Mouse (Mus musculus): ENCODE data around the gene Adamts6. TPM values are rescaled to one million over a fixed set of nuclear protein-coding genes. Genes with fewer than 3 reads are reported as not detected.

The Adamts6 gene
- polyA plus RNA-seq, 1 experiment: 2.1 TPM

- Histone ChIP-seq H3K9ac (ENCODE audit: low read depth, poor library complexity, severe bottlenecking) (no peak overlapping the region), H3K27ac (ENCODE audit: insufficient read depth, low read length) (no peak overlapping the region), H3K9me3 (replicated peaks; ENCODE audit: control insufficient read depth, insufficient read depth, low read length, poor library complexity, severe bottlenecking) (no peaks in the 10 kb centered on the region), H3K27me3 (ENCODE audit: control insufficient read depth, insufficient read depth, low read length, poor library complexity, severe bottlenecking) (no peaks in the 10 kb centered on the region), H3K4me1 (ENCODE audit: control insufficient read depth, insufficient read depth, low read length) (no peaks in the 10 kb centered on the region), H3K36me3 (ENCODE audit: control insufficient read depth, insufficient read depth, low read length, poor library complexity, severe bottlenecking) (no peaks in the 10 kb centered on the region), H3K4me3 (ENCODE audit: low read depth, low read length) (no peak overlapping the region)
- TF ChIP-seq CTCF (IDR thresholded peaks at IDR 0.05; ENCODE audit: low read depth, low read length): no peak
- TF ChIP-seq POLR2A (IDR thresholded peaks at IDR 0.05; ENCODE audit: insufficient read depth, low read length): no peak
- TF ChIP-seq EP300 (IDR thresholded peaks at IDR 0.05; ENCODE audit: insufficient read depth, low read depth, low read length): no peak
Observed at GRCm38 (mm10) chr13:104393427-104394356, 106.1 kb downstream of the Adamts6 start.

GRCm38 (mm10) chr13:104397814-104398213 lies 110.2 kb downstream of the Adamts6 start:
- Histone ChIP-seq H3K9ac (ENCODE audit: low read depth, poor library complexity, severe bottlenecking) (no peak overlapping the region), H3K4me1 (ENCODE audit: control insufficient read depth, insufficient read depth, low read length) (no peaks in the 10 kb centered on the region), H3K9me3 (replicated peaks; ENCODE audit: control insufficient read depth, insufficient read depth, low read length, poor library complexity, severe bottlenecking) (no peaks in the 10 kb centered on the region), H3K27ac (ENCODE audit: insufficient read depth, low read length) (no peak overlapping the region), H3K27me3 (ENCODE audit: control insufficient read depth, insufficient read depth, low read length, poor library complexity, severe bottlenecking) (no peaks in the 10 kb centered on the region), H3K36me3 (ENCODE audit: control insufficient read depth, insufficient read depth, low read length, poor library complexity, severe bottlenecking) (no peaks in the 10 kb centered on the region), H3K4me3 (ENCODE audit: low read depth, low read length) (no peak overlapping the region)
- no peak for TF ChIP-seq POLR2A (IDR thresholded peaks at IDR 0.05; ENCODE audit: insufficient read depth, low read length)
- no peak for TF ChIP-seq EP300 (IDR thresholded peaks at IDR 0.05; ENCODE audit: insufficient read depth, low read depth, low read length)

DNA sequence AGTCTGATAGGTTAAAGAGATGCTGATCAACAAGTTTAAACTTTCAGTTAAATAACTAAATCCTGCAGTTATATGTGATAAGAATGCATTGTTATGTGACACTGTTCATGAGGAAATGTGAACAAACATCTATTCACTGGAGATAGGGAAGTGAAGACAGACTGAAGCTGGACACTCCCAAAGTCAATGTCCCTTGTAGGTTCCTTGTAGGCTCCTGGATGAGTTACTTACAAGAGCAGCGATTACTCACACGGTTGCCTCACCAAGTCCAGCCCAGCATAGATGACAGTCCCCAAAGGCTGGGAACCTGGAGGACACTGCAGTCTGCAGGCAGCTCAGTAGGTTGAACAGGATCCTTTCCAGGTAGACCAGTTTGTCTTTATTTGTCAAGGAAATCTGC lies 145.1 kb downstream of the Adamts6 start:
- H3K36me3 ChIP-seq (ENCODE audit: control insufficient read depth, insufficient read depth, low read length, poor library complexity, severe bottlenecking): no peaks in the 10 kb centered on the region
- H3K27me3 ChIP-seq (ENCODE audit: control insufficient read depth, insufficient read depth, low read length, poor library complexity, severe bottlenecking): no peaks in the 10 kb centered on the region
- H3K4me1 ChIP-seq (ENCODE audit: control insufficient read depth, insufficient read depth, low read length): no peaks in the 10 kb centered on the region
- no peaks in the 10 kb centered on the region for H3K9me3 ChIP-seq (replicated peaks; ENCODE audit: control insufficient read depth, insufficient read depth, low read length, poor library complexity, severe bottlenecking)
- H3K27ac ChIP-seq (ENCODE audit: insufficient read depth, low read length): no peak overlapping the region
- no peak overlapping the region for H3K4me3 ChIP-seq (ENCODE audit: low read depth, low read length)
- no peak for TF ChIP-seq POLR2A (IDR thresholded peaks at IDR 0.05; ENCODE audit: insufficient read depth, low read length)
- no peak for TF ChIP-seq EP300 (IDR thresholded peaks at IDR 0.05; ENCODE audit: insufficient read depth, low read depth, low read length)
- TF ChIP-seq CTCF (IDR thresholded peaks at IDR 0.05; ENCODE audit: low read depth, low read length): no peak
- H3K9ac ChIP-seq (ENCODE audit: low read depth, poor library complexity, severe bottlenecking): no peak overlapping the region

DNA sequence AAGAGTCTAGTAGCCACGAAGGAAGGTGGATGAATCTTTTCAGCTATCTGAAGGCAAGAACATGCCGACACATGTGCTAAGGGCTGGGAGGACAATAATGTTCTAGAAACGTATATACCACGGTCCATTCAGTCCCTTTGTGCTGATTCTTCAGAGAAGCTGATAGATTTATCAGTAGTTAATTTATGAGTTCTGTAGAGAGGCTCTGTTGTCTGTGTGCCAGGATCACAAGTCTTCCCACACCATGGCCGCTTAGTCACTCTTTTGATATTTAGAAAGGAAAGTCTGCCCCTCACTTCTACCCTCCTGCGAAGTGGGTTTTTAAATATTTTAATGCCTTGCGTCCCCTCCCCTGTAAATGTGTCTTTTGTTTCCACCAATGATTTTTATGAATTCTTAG lies 154.9 kb downstream of the Adamts6 start:
- no peaks in the 10 kb centered on the region for H3K4me1 ChIP-seq (ENCODE audit: control insufficient read depth, insufficient read depth, low read length)
- no peaks in the 10 kb centered on the region for H3K9me3 ChIP-seq (replicated peaks; ENCODE audit: control insufficient read depth, insufficient read depth, low read length, poor library complexity, severe bottlenecking)
- no peaks in the 10 kb centered on the region for H3K27me3 ChIP-seq (ENCODE audit: control insufficient read depth, insufficient read depth, low read length, poor library complexity, severe bottlenecking)
- H3K4me3 ChIP-seq (ENCODE audit: low read depth, low read length): no peak overlapping the region
- no peaks in the 10 kb centered on the region for H3K36me3 ChIP-seq (ENCODE audit: control insufficient read depth, insufficient read depth, low read length, poor library complexity, severe bottlenecking)
- H3K9ac ChIP-seq (ENCODE audit: low read depth, poor library complexity, severe bottlenecking): no peak overlapping the region
- TF ChIP-seq POLR2A (IDR thresholded peaks at IDR 0.05; ENCODE audit: insufficient read depth, low read length) (no peak), EP300 (IDR thresholded peaks at IDR 0.05; ENCODE audit: insufficient read depth, low read depth, low read length) (no peak), CTCF (IDR thresholded peaks at IDR 0.05; ENCODE audit: low read depth, low read length) (no peak)
- H3K27ac ChIP-seq (ENCODE audit: insufficient read depth, low read length): no peak overlapping the region

GRCm38 (mm10) chr13:104445437-104445836 lies 157.8 kb downstream of the Adamts6 start:
- Histone ChIP-seq H3K36me3 (ENCODE audit: control insufficient read depth, insufficient read depth, low read length, poor library complexity, severe bottlenecking) (no peaks in the 10 kb centered on the region), H3K9ac (ENCODE audit: low read depth, poor library complexity, severe bottlenecking) (no peak overlapping the region), H3K4me1 (ENCODE audit: control insufficient read depth, insufficient read depth, low read length) (no peaks in the 10 kb centered on the region), H3K9me3 (replicated peaks; ENCODE audit: control insufficient read depth, insufficient read depth, low read length, poor library complexity, severe bottlenecking) (no peaks in the 10 kb centered on the region), H3K27me3 (ENCODE audit: control insufficient read depth, insufficient read depth, low read length, poor library complexity, severe bottlenecking) (no peaks in the 10 kb centered on the region), H3K27ac (ENCODE audit: insufficient read depth, low read length) (no peak overlapping the region), H3K4me3 (ENCODE audit: low read depth, low read length) (no peak overlapping the region)
- TF ChIP-seq CTCF (IDR thresholded peaks at IDR 0.05; ENCODE audit: low read depth, low read length): no peak
- TF ChIP-seq EP300 (IDR thresholded peaks at IDR 0.05; ENCODE audit: insufficient read depth, low read depth, low read length): no peak
- no peak for TF ChIP-seq POLR2A (IDR thresholded peaks at IDR 0.05; ENCODE audit: insufficient read depth, low read length)

DNA sequence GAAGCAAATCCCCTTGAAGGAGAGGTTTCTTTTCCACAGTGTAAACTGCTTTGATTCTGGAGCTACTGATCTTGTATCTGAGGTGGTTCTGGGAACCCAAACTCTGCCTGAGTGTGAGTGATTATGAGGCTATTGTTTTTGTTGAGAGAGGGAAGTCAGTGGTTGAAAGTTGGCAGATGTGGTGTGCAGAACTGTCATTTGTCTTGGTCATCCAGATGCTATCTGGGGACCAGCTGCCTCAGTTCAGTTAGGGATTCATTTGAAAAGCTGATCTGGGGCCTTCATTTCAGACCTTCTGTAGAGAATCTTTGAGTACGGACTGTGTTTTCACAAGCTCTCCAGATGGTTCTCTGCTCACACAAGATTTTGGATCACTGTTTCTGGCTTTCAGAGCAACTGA lies 159.3 kb downstream of the Adamts6 start:
- H3K36me3 ChIP-seq (ENCODE audit: control insufficient read depth, insufficient read depth, low read length, poor library complexity, severe bottlenecking): no peaks in the 10 kb centered on the region
- H3K4me3 ChIP-seq (ENCODE audit: low read depth, low read length): no peak overlapping the region
- TF ChIP-seq CTCF (IDR thresholded peaks at IDR 0.05; ENCODE audit: low read depth, low read length): no peak
- TF ChIP-seq POLR2A (IDR thresholded peaks at IDR 0.05; ENCODE audit: insufficient read depth, low read length): no peak
- TF ChIP-seq EP300 (IDR thresholded peaks at IDR 0.05; ENCODE audit: insufficient read depth, low read depth, low read length): no peak
- H3K9ac ChIP-seq (ENCODE audit: low read depth, poor library complexity, severe bottlenecking): no peak overlapping the region
- H3K9me3 ChIP-seq (replicated peaks; ENCODE audit: control insufficient read depth, insufficient read depth, low read length, poor library complexity, severe bottlenecking): no peaks in the 10 kb centered on the region
- H3K4me1 ChIP-seq (ENCODE audit: control insufficient read depth, insufficient read depth, low read length): no peaks in the 10 kb centered on the region
- H3K27me3 ChIP-seq (ENCODE audit: control insufficient read depth, insufficient read depth, low read length, poor library complexity, severe bottlenecking): no peaks in the 10 kb centered on the region
- H3K27ac ChIP-seq (ENCODE audit: insufficient read depth, low read length): no peak overlapping the region
